Mouse (Mus musculus): ENCODE measurements around the gene Lancl3. TPM values are rescaled to one million over a fixed set of nuclear protein-coding genes. Genes with fewer than 3 reads are reported as not detected.

Gene Lancl3
- 10 to 100 TPM; 11.9 to 15.7 TPM for total RNA-seq (2021)

- DNase-seq, result peak; percentile 1
- intact Hi-C loops (cut with DNase I), result loop anchor here (10.0 kb wide), 1 partner anchor 865 kb away; no protein-coding TSS in a partner anchor
Observed at GRCm38 (mm10) chrX:9199761-9200371, at the start of gene Lancl3. Gene Lancl3 (plus strand): TSS chrX:9199902.

DNA sequence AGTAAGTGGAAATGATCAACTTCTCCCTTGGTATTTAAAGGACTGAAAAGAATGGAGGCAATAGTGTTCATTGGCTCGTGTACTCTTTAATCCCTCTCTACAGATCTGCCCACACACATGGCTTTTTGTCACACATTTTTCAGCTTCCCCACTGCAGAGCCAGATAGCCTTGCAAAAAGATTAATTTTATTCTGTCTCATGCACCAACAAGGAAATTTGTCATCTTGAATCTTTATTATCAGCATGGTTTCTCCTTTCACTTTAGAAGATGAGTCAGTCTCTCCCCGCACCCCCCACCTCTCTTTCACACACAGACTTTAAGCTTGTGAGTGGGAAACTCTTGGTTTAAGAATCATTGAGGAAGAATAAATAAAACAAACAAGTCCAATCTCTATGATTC is 20.7 kb upstream of the Lancl3 start:
- DNase-seq, result no peak

DNA sequence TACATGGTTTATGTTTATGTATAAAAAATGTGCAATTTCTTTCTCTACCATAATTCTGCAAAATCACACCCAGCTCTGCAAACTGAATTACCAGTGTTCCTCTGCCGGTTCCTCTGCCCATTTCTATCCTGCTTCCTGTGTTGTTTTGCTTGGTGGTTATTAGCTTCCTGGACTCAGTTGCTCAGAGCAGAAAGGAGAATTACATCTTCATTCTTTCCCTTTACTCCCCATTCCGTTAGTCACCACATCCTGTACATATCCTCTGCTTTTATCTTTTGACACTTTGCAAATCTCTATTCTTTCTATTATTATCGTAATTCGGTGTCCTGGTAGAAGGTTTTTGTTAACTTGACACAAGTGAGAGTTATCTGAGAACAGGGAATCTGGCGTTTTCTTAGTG is 18.1 kb upstream of the Lancl3 start:
- no peak for DNase-seq
- intact Hi-C loops (cut with DNase I), result no loop called here

More for the DNA sequence above, 20.7 kb upstream of the Lancl3 start:
- intact Hi-C loops (cut with DNase I), result no loop called here

DNA sequence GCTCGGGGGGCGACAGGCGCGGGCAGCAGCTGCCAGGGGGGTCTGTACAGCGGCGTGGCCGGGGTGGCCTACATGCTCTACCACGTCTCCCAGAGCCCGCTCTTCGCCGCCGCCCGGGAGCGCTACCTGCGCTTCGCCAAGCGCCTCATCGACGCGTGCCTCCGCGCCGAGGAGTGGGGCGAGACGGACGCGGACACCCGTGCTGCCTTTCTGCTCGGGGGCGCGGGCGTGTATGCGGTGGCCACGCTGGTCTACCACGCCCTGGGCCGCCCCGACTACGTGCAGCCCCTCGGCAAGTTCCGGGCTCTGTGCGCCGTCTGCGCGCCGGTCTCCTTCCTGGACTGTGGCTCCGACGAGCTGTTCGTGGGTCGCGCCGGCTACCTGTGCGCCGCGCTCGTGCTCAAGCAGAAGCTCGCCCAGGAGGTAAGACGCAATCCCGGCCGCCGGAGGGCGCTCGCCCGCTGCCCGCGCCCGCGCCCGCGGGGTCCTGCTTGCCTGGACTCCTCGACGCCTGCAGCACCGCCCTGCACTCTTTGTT is 747 bp downstream of the Lancl3 start:
- DNase-seq, result peak; percentile 37
- intact Hi-C loops (cut with DNase I), result loop anchor here (10.0 kb wide), 1 partner anchor 864 kb away; no protein-coding TSS in a partner anchor

DNA sequence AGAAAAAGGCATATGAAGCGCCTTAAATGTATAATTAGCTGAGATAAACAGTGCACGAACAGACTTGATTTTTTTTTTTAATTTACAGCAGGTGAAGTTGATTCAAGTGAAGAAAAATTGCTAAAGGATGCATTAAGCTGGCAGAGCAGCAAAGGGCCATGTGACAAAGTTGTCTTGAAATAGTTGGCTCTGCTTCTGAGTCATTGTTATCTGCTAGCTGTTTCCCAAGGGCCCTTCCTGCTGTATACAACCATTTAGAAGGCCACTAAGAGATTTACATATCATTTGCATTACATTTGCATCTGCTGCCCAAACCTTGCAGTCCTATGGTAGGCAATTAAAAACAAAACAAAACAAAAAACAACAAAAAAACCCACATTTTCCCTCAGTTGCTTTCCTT is 2.3 kb downstream of the Lancl3 start:
- DNase-seq, result no peak
- intact Hi-C loops (cut with DNase I), result loop anchor here (10.0 kb wide), 1 partner anchor 863 kb away; no protein-coding TSS in a partner anchor

DNA sequence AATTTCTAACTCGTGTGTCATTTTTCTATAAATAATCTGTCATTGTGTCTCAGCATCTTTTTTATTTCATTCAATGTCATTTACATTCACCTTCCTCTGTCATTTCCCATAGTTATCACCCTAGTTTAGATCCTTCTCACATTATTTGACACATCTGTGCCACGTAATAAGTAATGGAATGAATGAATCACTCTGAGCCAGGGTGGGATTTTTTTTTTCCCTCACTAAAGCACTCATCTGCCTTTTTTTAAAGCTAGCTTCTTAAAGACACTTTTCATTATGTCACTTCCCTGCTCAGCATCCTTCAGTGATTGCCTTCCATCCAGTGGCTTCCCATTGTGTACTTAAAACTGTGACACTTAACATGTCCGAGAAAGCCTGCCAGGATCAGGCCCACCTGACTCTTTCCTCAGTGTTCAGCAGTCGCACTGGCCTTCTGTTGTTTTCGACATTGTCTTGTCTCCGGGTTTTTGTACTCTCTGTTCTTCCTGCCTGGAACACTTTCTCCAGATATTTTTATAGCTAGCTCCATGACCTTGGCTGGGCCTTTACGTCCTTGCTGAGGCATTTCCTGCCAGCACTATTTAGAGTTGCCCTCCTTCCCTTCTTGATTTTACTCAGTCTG is 3.2 kb downstream of the Lancl3 start:
- intact Hi-C loops (cut with DNase I), result loop anchor here (10.0 kb wide), 1 partner anchor 862 kb away; no protein-coding TSS in a partner anchor
- no peak for DNase-seq

DNA sequence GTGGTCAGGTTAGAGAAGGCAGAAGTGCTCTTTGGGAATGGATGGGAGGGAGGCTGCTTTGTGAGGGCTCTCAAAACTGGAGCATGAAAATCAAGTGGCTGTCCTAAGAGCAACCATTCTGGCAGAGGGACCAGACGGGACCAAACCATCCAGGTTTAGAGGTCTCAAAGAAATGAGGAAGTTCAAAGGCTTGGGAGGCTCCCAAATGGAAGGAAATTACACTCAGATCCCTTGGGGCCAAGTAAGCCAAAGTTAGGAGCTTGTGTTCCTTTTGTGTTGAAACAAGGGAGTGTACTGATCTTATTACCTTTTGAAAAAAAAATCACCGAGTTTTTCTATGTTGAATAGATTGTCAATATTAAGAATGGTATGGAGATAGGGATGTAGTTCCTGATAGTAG is 5.4 kb downstream of the Lancl3 start:
- intact Hi-C loops (cut with DNase I), result loop anchor here (10.0 kb wide), 1 partner anchor 860 kb away; no protein-coding TSS in a partner anchor
- DNase-seq, result no peak

DNA sequence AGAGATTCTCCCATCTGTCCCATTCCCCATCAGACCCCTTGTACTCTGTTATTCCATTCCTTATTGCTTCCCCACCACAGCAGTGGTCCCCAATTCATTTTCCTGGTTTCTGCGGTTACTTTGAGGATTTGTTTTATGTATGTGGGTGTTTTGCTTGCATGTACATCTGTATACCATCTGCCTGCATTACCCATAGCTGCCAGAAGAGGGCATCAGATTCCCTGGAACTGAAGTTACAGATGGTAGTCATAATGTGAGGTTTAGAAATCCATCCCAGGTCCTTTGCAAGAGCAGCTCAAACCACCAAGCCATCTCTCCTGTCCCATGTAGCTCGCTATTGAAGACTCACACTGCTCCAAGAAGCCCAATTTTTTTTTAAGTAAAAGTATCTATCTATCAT is 16.5 kb downstream of the Lancl3 start:
- DNase-seq, result peak; percentile 3
- intact Hi-C loops (cut with DNase I), result no loop called here

- no peak for DNase-seq
- intact Hi-C loops (cut with DNase I), result no loop called here
Observed at GRCm38 (mm10) chrX:9219570-9219969, 19.9 kb downstream of the Lancl3 start.

DNA sequence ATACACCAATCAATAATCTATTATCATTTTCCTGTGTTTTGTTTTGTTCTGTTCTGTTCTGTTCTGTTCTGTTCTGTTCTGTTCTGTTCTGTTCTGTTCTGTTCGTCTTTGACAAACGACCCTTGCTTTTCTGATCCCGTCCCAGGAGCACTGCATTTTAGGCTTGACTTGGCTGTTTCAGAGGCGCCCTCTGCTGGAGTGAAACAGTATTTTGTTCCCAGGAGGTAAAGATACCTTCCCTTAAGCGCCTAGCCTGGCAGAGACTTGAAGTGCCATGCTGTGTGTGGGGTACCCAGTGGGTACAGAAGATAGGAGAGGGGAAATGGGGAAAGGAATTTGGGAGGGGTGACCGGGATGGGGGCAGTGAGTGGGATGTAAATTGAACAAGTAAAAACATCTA is 21.5 kb downstream of the Lancl3 start:
- intact Hi-C loops (cut with DNase I), result no loop called here
- DNase-seq, result peak; percentile 45

GRCm38 (mm10) chrX:9221736-9222135 is 22.0 kb downstream of the Lancl3 start:
- no peak for DNase-seq
- intact Hi-C loops (cut with DNase I), result no loop called here

GRCm38 (mm10) chrX:9222412-9223221 is 22.9 kb downstream of the Lancl3 start:
- intact Hi-C loops (cut with DNase I), result no loop called here

GRCm38 (mm10) chrX:9227105-9227504 is 27.4 kb downstream of the Lancl3 start:
- no peak for DNase-seq
- intact Hi-C loops (cut with DNase I), result no loop called here

More at GRCm38 (mm10) chrX:9222412-9223221, 22.9 kb downstream of the Lancl3 start:
- DNase-seq, result no peak

GRCm38 (mm10) chrX:9240737-9241591 is 41.3 kb downstream of the Lancl3 start:
- no peak for DNase-seq
- intact Hi-C loops (cut with DNase I), result no loop called here

- DNase-seq, result peak; percentile 30
- intact Hi-C loops (cut with DNase I), result no loop called here
Observed at GRCm38 (mm10) chrX:9243381-9243864, 43.7 kb downstream of the Lancl3 start.

GRCm38 (mm10) chrX:9244603-9245336 is 45.1 kb downstream of the Lancl3 start:
- intact Hi-C loops (cut with DNase I), result no loop called here
- DNase-seq, result no peak

GRCm38 (mm10) chrX:9248911-9249310 is 49.2 kb downstream of the Lancl3 start:
- intact Hi-C loops (cut with DNase I), result no loop called here
- DNase-seq, result no peak

- DNase-seq, result no peak
- intact Hi-C loops (cut with DNase I), result no loop called here
Observed at GRCm38 (mm10) chrX:9253990-9254389, 54.3 kb downstream of the Lancl3 start.

- DNase-seq, result no peak
- intact Hi-C loops (cut with DNase I), result no loop called here
Observed at GRCm38 (mm10) chrX:9254901-9255300, 55.2 kb downstream of the Lancl3 start.

Measured in left cerebral cortex, postnatal 4 days (tissue).